Comparison of ENCODE assay signal across 8 mouse cellular contexts in the genomic region with DNA sequence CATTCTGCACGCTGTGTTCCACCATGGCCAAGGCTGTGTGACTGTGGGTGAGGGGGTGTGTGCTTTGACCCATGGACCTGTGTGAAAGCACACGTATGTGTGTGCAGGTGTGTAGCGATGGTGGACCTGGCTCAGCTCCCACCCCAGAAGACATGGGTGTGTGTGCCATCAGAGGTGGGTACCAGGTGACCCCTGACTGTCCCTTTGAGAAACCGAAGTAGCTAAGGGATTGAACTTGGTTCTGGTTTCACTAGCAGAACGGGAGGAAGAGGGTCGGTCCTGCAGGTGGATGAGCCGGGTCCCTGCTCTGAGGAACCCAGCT. TPM values are rescaled to one million over a fixed set of nuclear protein-coding genes. Genes with fewer than 3 reads are reported as not detected.
A peak's percentile ranks its signal among the peaks of the same experiment; 100 is the strongest.
DNase-seq lines count a peak whose midpoint lies in the region; ATAC-seq and TF ChIP-seq lines count a peak whose summit lies in the region.
"Had no signal": no experiment of that assay in that cellular context is flagged by ENCODE, and none has a peak within 500 bp of the region (broad histone marks: within the 10 kb centered on the region; RNA-seq: fewer than 3 reads in every experiment).

No protein-coding gene starts in this region.

- peak overlapping the region; percentile 92 for H3K4me2 ChIP-seq in neural tube, embryonic 15.5 days

- H3K27ac ChIP-seq in forebrain, embryonic 10.5 days = peak overlapping the region; percentile 95
- peak overlapping the region; percentile 96 for H3K27ac ChIP-seq in limb, embryonic 10.5 days
- no peak overlapping the region for H3K27ac ChIP-seq in neural tube, embryonic 15.5 days (replicated peaks)

- no peak for DNase-seq in lung, adult 2 months
- DNase-seq in lung, postnatal 10 days = no peak
- no peak for DNase-seq in forebrain, embryonic 10.5 days (ENCODE audit: extremely low spot score, low spot score)
- no peak for DNase-seq in limb, embryonic 10.5 days (ENCODE audit: low spot score)
- no peak for DNase-seq in right cerebral cortex, postnatal 36 days (ENCODE audit: low spot score in 2 of 2)
- DNase-seq in cerebellum, postnatal 14 days = no peak
- DNase-seq: layer of hippocampus, adult 9-11 months had no signal

- ATAC-seq in neural tube, embryonic 15.5 days (ENCODE audit: low FRiP score) = peak; percentile 59

- TF ChIP-seq CTCF in lung, adult 2 months (IDR thresholded peaks at IDR 0.05; ENCODE audit: insufficient read depth, low read length) = no peak

- TF ChIP-seq POLR2A in lung, adult 2 months (IDR thresholded peaks at IDR 0.05; ENCODE audit: borderline replicate concordance, extremely low read depth, low read depth, low read length) = no peak

- H3K4me1 ChIP-seq in lung, adult 2 months (ENCODE audit: control insufficient read depth, insufficient read depth, low read length) = peaks cover 19% of the 10 kb centered on the region
- H3K4me1 ChIP-seq in forebrain, embryonic 10.5 days = peaks cover 47% of the 10 kb centered on the region
- peaks cover 59% of the 10 kb centered on the region for H3K4me1 ChIP-seq in limb, embryonic 10.5 days
- peaks cover 58% of the 10 kb centered on the region for H3K4me1 ChIP-seq in neural tube, embryonic 15.5 days

- no peaks in the 10 kb centered on the region for H3K9me3 ChIP-seq in forebrain, embryonic 10.5 days
- H3K9me3 ChIP-seq in limb, embryonic 10.5 days (replicated peaks) = no peaks in the 10 kb centered on the region
- H3K9me3 ChIP-seq in neural tube, embryonic 15.5 days (replicated peaks) = no peaks in the 10 kb centered on the region

- H3K4me3 ChIP-seq in lung, adult 2 months (replicated peaks; ENCODE audit: extremely low read depth, low read depth, low read length) = peak overlapping the region; percentile 80
- H3K4me3 ChIP-seq in forebrain, embryonic 10.5 days = peak overlapping the region; percentile 90
- peak overlapping the region; percentile 89 for H3K4me3 ChIP-seq in limb, embryonic 10.5 days
- peak overlapping the region; percentile 79 for H3K4me3 ChIP-seq in neural tube, embryonic 15.5 days (replicated peaks)

- WGBS in lung, adult 2 months = 25% methylated on average over 7 of the region's 7 CpGs
- WGBS in forebrain, embryonic 10.5 days = 48% methylated on average over 7 of the region's 7 CpGs
- 51% methylated on average over 7 of the region's 7 CpGs for WGBS in limb, embryonic 10.5 days
- WGBS in neural tube, embryonic 15.5 days = 37% methylated on average over 7 of the region's 7 CpGs

- no peaks in the 10 kb centered on the region for H3K36me3 ChIP-seq in forebrain, embryonic 10.5 days (replicated peaks)
- no peaks in the 10 kb centered on the region for H3K36me3 ChIP-seq in limb, embryonic 10.5 days
- no peaks in the 10 kb centered on the region for H3K36me3 ChIP-seq in neural tube, embryonic 15.5 days

- peak overlapping the region; percentile 97 for H3K9ac ChIP-seq in neural tube, embryonic 15.5 days (replicated peaks)

- H3K27me3 ChIP-seq in forebrain, embryonic 10.5 days (ENCODE audit: poor library complexity, severe bottlenecking) = peaks cover 66% of the 10 kb centered on the region
- peaks cover 14% of the 10 kb centered on the region for H3K27me3 ChIP-seq in limb, embryonic 10.5 days (ENCODE audit: low read depth, poor library complexity, severe bottlenecking)
- H3K27me3 ChIP-seq in neural tube, embryonic 15.5 days (replicated peaks) = no peaks in the 10 kb centered on the region

RNA-seq across cellular contexts. Expression of gene Sdc3, which starts 0.8 kb away (rescaled TPM):
- polyA plus RNA-seq in lung, adult 2 months (2012; rRNA removed) = 113 and 146 TPM in 2 replicates
- 17.8 and 18.7 TPM in 2 replicates for polyA plus RNA-seq in forebrain, embryonic 10.5 days (2016; fragmentation: Nextera tagmentation; extraction: Ambion mirVana)
- polyA plus RNA-seq in limb, embryonic 10.5 days (2016; fragmentation: Nextera tagmentation; extraction: Ambion mirVana) = 26.7 and 38.1 TPM in 2 replicates
- polyA plus RNA-seq in neural tube, embryonic 15.5 days (2015; fragmentation: Nextera tagmentation; extraction: Ambion mirVana) = 117 and 130 TPM in 2 replicates
